Mouse (Mus musculus) lung, embryonic 15.5 days (tissue): ENCODE results near the gene Lmo4. TPM values are rescaled to one million over a fixed set of nuclear protein-coding genes. Genes with fewer than 3 reads are reported as not detected.

Experiments used
- ATAC-seq: fragments of 200-750 bp; cut with Nextera tagmentation; 2 replicates; pipeline ENCODE4 v1.8.0; 2017; ENCODE audit warnings: moderate number of reproducible peaks, borderline replicate concordance; ENCODE audit not compliant: low FRiP score, low TSS enrichment; ENCODE audit errors: extremely low read depth
- H3K27ac ChIP-seq: fragments of 300-500 bp; sonication (generic); 2 replicates; pipeline ENCODE4 v1.5.1; 2015; ENCODE audit warnings: moderate library complexity, mild to moderate bottlenecking, inconsistent platforms
- H3K27me3 ChIP-seq: fragments of 300-500 bp; sonication (generic); 2 replicates; pipeline ENCODE4 v1.6.1; 2015; ENCODE audit warnings: inconsistent platforms
- H3K36me3 ChIP-seq: fragments of 300-500 bp; sonication (generic); 2 replicates; pipeline ENCODE4 v1.6.1; 2015; ENCODE audit warnings: inconsistent platforms
- H3K4me1 ChIP-seq: fragments of 300-500 bp; sonication (generic); 2 replicates; pipeline ENCODE4 v1.6.1; 2015; ENCODE audit warnings: inconsistent platforms
- H3K4me2 ChIP-seq: fragments of 300-500 bp; sonication (generic); 2 replicates; pipeline ENCODE4 v1.6.1; 2015; ENCODE audit warnings: inconsistent platforms, mild to moderate bottlenecking, moderate library complexity
- H3K4me3 ChIP-seq: fragments of 300-500 bp; sonication (generic); 2 replicates; pipeline ENCODE4 v1.5.1; 2015; ENCODE audit warnings: mild to moderate bottlenecking, inconsistent platforms
- H3K9ac ChIP-seq: fragments of 300-500 bp; sonication (generic); 2 replicates; pipeline ENCODE4 v1.6.1; 2015; ENCODE audit warnings: inconsistent platforms
- H3K9me3 ChIP-seq: fragments of 300-500 bp; sonication (generic); 2 replicates; pipeline ENCODE4 v1.6.1; 2016; ENCODE audit warnings: inconsistent platforms
- WGBS: fragments of 180-500 bp; shearing (Covaris S2); methylation state at CpG from one replicate; pipeline ENCODE4 v1.1.7; 2015; 5-methylcytosine and 5-hydroxymethylcytosine counted together
- polyA plus RNA-seq: library from polyadenylated mRNA; unstranded; fragments of >200 nt; fragmentation: Nextera tagmentation; extraction: Ambion mirVana; gene quantifications from 2 replicates; pipeline ENCODE4 v1.2.1, GENCODE M21; 2015

The Lmo4 gene
- polyA plus RNA-seq, 1 experiment from 2014 or later, result 61.7 TPM

DNA sequence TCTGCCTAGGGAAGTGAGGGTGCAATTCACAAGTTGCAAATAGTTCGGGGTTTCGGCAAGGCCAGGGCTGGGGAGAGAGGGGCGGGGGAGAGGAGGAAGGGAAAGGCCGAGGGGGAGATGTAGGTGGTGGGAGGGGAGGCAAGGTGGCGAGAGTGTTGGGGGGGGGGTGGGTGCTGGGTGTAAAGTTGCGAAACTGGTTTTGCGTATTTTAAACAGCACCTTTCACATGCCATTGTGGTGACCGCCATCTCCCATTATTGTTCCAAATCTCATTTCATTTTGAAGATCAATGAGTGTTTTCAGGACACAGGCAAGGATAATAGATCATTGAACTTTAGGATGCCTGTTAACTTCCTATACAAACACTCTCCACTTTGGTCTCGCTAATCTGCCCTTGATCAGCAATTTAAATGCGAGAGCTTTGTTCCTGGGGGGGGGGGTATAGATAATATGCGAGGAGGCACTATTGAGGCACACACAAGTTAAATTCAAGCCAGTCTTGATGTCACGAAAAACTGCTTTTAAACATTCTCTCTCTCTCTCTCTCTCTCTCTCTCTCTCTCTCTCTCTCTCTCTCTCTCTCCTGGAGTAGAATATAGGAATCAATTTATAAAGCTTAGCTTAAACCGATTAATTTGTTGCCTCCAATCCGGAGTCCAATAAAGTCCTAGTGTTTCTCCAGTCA lies 2.3 kb downstream of the Lmo4 start:
- H3K9me3 ChIP-seq, result no peaks in the 10 kb centered on the region
- H3K27ac ChIP-seq, result peak overlapping the region; percentile 100
- H3K4me3 ChIP-seq, result peak overlapping the region; percentile 95
- peak overlapping the region; percentile 87 for H3K4me2 ChIP-seq
- peak overlapping the region; percentile 95 for H3K9ac ChIP-seq
- H3K36me3 ChIP-seq, result peaks cover 5% of the 10 kb centered on the region; the same call in 1 of the 2 replicates
- no peak for ATAC-seq
- H3K27me3 ChIP-seq, result no peaks in the 10 kb centered on the region
- H3K4me1 ChIP-seq, result peaks cover 44% of the 10 kb centered on the region
- under 1% methylated on average over 14 of the region's 14 CpGs for WGBS

DNA sequence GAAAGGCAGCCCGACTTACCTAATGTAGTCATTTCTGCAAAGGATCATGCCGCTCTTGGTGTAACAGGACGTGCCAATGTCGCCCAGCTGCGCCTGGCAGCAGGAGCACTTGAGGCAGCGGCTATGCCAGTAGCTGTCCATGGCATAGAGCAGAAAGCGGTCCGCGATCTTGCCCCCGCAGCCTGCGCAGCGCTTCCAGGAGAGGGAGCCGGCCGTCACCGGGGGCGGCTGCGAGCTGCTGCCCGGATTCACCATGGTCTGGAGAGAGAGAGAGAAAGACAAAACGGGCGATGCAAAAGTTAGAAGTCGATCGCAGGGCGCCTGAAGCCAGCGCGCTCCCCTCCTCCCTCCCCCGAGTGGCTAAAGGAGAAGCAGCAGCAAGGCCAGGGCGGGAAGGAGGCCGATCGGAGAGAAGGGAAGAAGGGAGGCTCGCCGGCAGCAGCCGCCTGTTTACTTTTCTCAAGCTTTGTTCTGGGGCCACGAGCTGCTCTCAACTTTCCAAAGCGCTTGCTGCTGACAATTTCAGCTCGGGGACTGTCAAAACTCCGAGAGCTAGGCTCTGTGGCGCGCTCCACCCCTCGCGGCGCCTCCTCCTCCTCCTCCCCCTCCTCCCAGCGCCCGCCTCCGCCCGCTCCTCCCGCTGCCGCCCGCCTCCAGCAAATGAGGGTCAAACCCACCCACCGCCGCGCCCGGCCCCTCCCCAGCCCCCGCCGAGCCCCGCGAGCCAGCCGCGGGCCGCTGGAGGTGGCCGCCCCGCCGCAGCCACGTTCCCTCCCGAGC lies 3.0 kb downstream of the Lmo4 start:
- no peaks in the 10 kb centered on the region for H3K9me3 ChIP-seq
- H3K4me2 ChIP-seq, result peak overlapping the region; percentile 87
- under 1% methylated on average over 64 of the region's 64 CpGs for WGBS
- peaks cover 5% of the 10 kb centered on the region; the same call in 1 of the 2 replicates for H3K36me3 ChIP-seq
- no peaks in the 10 kb centered on the region for H3K27me3 ChIP-seq
- H3K4me1 ChIP-seq, result peaks cover 44% of the 10 kb centered on the region
- peak; percentile 75 for ATAC-seq
- H3K4me3 ChIP-seq, result peak overlapping the region; percentile 95
- peak overlapping the region; percentile 95 for H3K9ac ChIP-seq
- peak overlapping the region; percentile 100 for H3K27ac ChIP-seq

DNA sequence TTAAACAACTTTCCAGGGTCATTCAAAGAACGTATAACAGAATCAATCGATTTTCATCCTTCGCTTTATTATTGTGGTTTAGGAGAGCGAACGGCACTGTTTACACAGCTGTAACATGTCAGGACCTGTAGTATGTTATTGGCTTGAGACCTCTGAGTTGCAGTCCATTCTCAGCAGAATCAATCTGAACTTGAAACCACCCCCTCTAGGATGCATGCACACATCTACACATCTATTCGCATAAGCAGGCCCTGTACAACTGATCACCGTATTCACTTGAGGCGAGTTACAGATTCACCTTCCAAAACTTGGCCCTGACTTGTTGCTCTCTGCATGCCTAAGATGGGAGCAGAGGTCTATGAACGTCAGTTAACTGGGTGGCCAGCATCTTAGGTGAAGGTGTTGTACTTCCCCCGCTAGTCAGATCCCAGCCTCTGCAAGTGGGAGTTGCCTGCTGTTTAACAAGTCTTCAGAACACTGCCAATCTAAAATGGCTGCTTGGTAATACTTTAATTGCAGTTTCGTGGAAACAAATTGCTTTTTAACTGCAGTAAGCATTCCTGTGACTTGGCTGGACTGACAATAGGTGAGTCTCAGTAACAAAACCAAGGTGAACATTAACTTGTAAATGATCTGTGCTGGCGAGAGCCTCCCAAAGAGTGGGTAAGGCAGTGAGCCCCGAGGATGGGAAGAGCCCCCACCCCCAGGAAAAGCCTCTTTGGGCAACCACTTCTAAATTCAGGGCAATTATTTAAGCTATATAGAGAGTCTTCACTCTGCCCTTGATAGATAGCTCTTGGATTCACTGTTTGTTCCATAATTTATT lies 19.5 kb downstream of the Lmo4 start:
- Histone ChIP-seq H3K9me3 (no peaks in the 10 kb centered on the region), H3K27me3 (no peaks in the 10 kb centered on the region), H3K4me1 (no peaks in the 10 kb centered on the region), H3K9ac (no peak overlapping the region), H3K4me3 (no peak overlapping the region), H3K36me3 (peaks cover 36% of the 10 kb centered on the region), H3K4me2 (no peak overlapping the region), H3K27ac (no peak overlapping the region)
- 71% methylated on average over 13 of the region's 13 CpGs for WGBS
- no peak for ATAC-seq

DNA sequence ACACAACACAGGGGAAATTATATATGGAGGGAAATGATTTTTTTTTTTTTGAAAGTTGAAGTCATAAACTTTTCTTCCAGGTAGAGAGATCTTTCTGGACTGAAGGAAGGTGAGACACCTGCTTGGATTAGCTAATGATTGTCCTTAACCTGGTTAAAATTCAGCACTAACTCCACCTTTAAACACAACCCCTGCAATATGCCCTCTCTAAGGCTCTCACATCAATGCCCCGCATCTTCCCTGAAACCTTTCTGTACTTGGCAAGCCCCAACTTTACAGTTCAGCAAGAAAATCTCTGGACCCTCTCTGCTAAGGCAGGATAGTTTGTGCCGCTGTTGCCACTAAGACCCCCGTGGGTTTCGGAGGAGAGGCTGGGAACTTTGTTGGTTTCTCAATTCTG lies 20.1 kb downstream of the Lmo4 start:
- 83% methylated on average over 4 of the region's 4 CpGs for WGBS
- Histone ChIP-seq H3K27me3 (no peaks in the 10 kb centered on the region), H3K36me3 (peaks cover 30% of the 10 kb centered on the region), H3K4me1 (no peaks in the 10 kb centered on the region), H3K27ac (no peak overlapping the region), H3K9me3 (no peaks in the 10 kb centered on the region), H3K4me3 (no peak overlapping the region), H3K9ac (no peak overlapping the region), H3K4me2 (no peak overlapping the region)
- no peak for ATAC-seq

DNA sequence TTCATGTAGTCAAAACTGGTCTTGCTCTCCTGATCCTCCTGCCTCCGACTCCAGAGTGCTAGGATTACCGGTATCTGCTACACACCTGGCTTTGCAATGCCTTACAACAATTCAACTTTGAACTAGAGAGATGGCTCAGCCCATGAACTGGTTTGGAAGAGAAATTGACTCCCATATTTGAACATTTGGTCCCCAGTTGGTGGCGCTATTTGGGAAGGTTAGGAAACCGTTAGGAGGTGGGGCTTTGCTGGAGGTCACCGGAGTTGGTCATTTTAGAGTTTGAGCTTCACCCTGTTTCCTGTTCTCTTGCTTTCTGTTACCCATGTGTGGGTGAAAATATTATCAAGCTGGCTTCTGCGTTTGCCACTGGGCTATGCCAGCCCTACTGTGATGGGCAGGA lies 22.8 kb downstream of the Lmo4 start:
- no peaks in the 10 kb centered on the region for H3K4me1 ChIP-seq
- H3K27ac ChIP-seq, result no peak overlapping the region
- H3K9ac ChIP-seq, result no peak overlapping the region
- WGBS, result 72% methylated on average over 6 of the region's 6 CpGs
- H3K27me3 ChIP-seq, result no peaks in the 10 kb centered on the region
- no peak for ATAC-seq
- no peaks in the 10 kb centered on the region for H3K9me3 ChIP-seq
- no peak overlapping the region for H3K4me2 ChIP-seq
- peaks cover 6% of the 10 kb centered on the region for H3K36me3 ChIP-seq
- H3K4me3 ChIP-seq, result no peak overlapping the region

DNA sequence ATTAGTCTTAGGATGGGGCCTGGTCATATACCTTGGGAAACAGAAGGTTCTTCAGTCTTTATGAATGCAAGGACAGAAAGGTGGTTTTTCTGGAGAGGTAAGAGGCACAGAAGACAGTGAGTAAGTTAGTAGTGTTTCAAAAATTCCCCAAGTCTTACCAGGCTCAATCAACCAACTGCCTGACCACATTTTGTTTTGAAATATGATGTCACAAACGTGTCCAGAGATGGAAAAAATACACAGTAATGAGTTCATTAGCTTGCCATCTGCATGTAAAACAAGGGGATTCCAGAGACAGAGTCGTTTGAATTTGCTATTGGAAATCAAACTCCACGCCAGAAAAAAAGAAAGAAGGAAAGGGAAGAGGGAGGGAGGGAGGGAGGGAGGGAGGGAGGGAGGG lies 26.1 kb downstream of the Lmo4 start:
- H3K9ac ChIP-seq, result no peak overlapping the region
- WGBS, result 46% methylated on average over 2 of the region's 3 CpGs
- ATAC-seq, result no peak
- H3K4me1 ChIP-seq, result no peaks in the 10 kb centered on the region
- H3K4me2 ChIP-seq, result no peak overlapping the region
- no peaks in the 10 kb centered on the region for H3K9me3 ChIP-seq
- H3K27me3 ChIP-seq, result no peaks in the 10 kb centered on the region
- no peaks in the 10 kb centered on the region for H3K36me3 ChIP-seq
- H3K4me3 ChIP-seq, result no peak overlapping the region
- H3K27ac ChIP-seq, result no peak overlapping the region

DNA sequence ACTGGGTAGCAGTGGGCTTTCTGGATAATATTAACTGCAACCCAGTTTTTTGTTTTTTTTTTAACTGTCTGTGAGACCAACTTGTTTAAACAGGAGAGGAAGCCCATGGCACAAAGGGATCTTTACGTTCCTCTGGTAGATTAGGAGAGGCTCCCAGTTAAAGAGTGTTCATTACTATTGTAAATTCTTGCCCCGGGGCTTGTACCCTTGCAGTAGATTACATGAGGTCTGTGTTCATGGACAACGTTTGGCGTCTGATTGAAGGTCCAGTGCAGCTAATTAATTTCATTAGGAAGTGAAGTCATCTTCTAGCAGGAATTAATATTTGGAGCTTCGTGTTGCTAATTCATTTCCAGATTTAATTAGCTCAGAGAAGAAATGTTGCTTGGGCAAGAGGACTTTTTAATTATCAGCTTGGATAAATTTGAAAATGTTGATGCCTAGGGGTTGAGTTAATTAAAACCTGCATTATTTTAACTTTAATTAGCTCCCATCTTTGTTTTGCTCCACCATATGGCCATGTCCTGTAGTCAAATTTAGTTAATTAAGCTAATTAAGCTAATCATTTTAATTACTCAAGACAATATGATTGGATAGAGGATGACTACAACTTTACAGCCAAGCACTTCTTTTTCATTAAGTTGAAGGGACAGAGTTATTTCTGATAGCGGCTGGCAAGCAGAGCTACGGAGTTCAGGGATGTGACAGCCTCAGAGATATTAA lies 31.0 kb downstream of the Lmo4 start:
- no peaks in the 10 kb centered on the region for H3K27me3 ChIP-seq
- no peaks in the 10 kb centered on the region for H3K36me3 ChIP-seq
- ATAC-seq, result no peak
- no peaks in the 10 kb centered on the region for H3K4me1 ChIP-seq
- H3K9ac ChIP-seq, result no peak overlapping the region
- no peak overlapping the region for H3K4me2 ChIP-seq
- H3K4me3 ChIP-seq, result no peak overlapping the region
- WGBS, result 72% methylated on average over 7 of the region's 7 CpGs
- H3K9me3 ChIP-seq, result no peaks in the 10 kb centered on the region
- no peak overlapping the region for H3K27ac ChIP-seq

DNA sequence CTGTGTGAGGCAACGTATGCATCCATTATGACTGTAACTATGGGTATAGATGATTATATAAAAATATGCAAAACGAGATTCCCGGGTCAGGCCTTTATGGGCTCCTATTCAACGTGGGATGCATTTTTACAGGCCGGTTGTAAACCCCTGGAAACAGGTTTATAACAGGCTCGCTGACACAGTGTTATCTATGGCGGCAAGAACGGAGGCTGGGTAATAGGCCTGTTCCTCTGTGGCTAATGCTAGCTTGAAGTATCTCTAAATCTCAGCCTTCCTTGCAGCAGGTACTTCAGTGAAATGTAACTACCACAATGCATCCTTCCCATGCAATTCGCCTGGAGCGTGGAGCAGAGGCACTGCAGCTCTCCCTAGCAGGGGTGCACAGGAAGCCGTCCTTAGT lies 31.9 kb downstream of the Lmo4 start:
- no peak overlapping the region for H3K4me3 ChIP-seq
- no peak for ATAC-seq
- no peaks in the 10 kb centered on the region for H3K9me3 ChIP-seq
- no peaks in the 10 kb centered on the region for H3K36me3 ChIP-seq
- H3K27ac ChIP-seq, result no peak overlapping the region
- no peak overlapping the region for H3K4me2 ChIP-seq
- no peak overlapping the region for H3K9ac ChIP-seq
- no peaks in the 10 kb centered on the region for H3K27me3 ChIP-seq
- 87% methylated on average over 11 of the region's 11 CpGs for WGBS
- no peaks in the 10 kb centered on the region for H3K4me1 ChIP-seq

DNA sequence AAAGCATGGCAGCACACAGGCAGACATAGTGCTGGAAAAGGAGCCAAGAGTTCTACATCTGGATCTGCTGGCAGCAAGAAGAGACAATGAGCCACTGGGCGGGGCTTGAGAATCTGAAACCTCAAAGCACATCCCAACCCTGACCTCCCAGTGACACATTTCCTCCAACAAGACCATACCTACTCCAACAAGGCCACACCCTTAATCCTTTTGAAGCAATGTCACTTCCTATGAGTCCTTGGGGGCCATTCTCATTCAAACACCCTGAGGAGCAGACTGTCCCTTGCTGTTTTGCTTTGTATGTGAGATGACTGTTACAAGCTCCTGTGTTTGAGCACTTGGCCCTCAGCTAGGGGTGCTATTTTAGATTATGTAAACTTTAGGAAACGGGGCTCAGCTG lies 33.3 kb downstream of the Lmo4 start:
- no peak overlapping the region for H3K27ac ChIP-seq
- 62% methylated on average over 2 of the region's 2 CpGs for WGBS
- no peak overlapping the region for H3K4me3 ChIP-seq
- H3K4me2 ChIP-seq, result no peak overlapping the region
- ATAC-seq, result no peak
- H3K9me3 ChIP-seq, result no peaks in the 10 kb centered on the region
- no peak overlapping the region for H3K9ac ChIP-seq
- no peaks in the 10 kb centered on the region for H3K36me3 ChIP-seq
- H3K27me3 ChIP-seq, result no peaks in the 10 kb centered on the region
- H3K4me1 ChIP-seq, result no peaks in the 10 kb centered on the region

DNA sequence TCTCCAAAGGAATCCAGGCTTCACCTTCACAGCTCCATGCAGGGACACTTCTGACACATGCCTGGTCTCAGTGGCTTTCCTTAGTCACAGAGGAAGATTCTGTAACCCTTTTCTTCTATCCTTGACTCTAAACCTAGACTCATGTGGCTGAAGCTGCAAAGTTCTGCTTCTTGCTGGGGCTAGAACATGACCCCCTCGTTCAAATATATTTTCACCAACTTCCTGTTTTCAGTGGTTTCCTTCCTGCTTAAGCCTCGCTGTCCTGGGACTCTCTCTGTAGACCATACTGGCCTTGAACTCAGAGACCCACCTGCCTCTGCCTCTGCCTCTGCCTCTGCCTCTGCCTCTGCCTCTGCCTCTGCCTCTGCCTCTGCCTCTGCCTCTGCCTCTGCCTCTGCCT lies 34.5 kb downstream of the Lmo4 start:
- H3K4me3 ChIP-seq, result no peak overlapping the region
- no peak overlapping the region for H3K27ac ChIP-seq
- H3K4me1 ChIP-seq, result no peaks in the 10 kb centered on the region
- WGBS, result 57% methylated on average over 2 of the region's 2 CpGs
- no peaks in the 10 kb centered on the region for H3K36me3 ChIP-seq
- no peak overlapping the region for H3K4me2 ChIP-seq
- H3K27me3 ChIP-seq, result no peaks in the 10 kb centered on the region
- ATAC-seq, result no peak
- no peaks in the 10 kb centered on the region for H3K9me3 ChIP-seq
- no peak overlapping the region for H3K9ac ChIP-seq

DNA sequence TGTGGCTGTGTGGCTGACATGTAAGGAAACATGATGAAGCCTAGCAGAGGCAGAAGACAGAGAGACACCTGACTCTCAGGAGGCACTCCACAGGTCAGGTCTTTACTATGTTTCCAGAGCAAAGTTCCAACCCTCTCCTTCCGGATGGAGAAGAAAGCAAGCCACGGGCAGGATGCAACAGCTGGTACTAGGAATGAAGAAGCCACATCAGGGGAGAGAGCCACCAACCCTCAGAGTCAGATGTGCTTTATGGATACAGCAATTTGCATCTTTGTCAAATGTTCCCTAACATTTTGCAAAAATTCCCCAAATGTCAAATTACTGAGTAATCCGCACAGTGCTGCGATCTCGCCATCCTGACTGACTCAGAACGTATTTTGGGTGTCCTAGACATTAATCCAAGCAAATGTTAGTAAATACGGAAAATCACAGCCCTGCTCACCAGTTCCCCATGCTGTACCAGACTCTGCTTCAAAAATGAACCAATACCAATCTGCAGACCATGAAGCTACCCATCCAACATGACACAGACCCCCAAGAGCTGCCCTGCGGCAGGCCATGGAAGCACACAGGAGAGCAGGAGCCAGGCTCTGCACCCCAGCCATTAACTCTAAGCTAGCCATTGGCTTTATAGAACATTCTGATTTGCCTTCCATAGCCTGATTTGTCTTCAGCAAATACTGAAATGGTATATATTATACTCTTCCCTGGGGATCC lies 38.4 kb downstream of the Lmo4 start:
- H3K4me3 ChIP-seq, result no peak overlapping the region
- no peaks in the 10 kb centered on the region for H3K4me1 ChIP-seq
- ATAC-seq, result no peak
- no peaks in the 10 kb centered on the region for H3K27me3 ChIP-seq
- no peak overlapping the region for H3K9ac ChIP-seq
- H3K4me2 ChIP-seq, result no peak overlapping the region
- no peaks in the 10 kb centered on the region for H3K36me3 ChIP-seq
- no peak overlapping the region for H3K27ac ChIP-seq
- WGBS, result 82% methylated on average over 8 of the region's 8 CpGs
- H3K9me3 ChIP-seq, result no peaks in the 10 kb centered on the region
